Mouse (Mus musculus) midbrain, embryonic 11.5 days (tissue): ENCODE measurements around the gene Ndufs4. TPM values are rescaled to one million over a fixed set of nuclear protein-coding genes. Genes with fewer than 3 reads are reported as not detected.

Experiments used
- ATAC-seq: fragments of 200-750 bp; cut with Nextera tagmentation; 2 replicates; pipeline ENCODE4 v1.8.0; 2017; ENCODE audit warnings: moderate TSS enrichment, moderate library complexity; ENCODE audit not compliant: low FRiP score
- DNase-seq: peaks from one replicate; pipeline ENCODE4 v3.0.0; 2015; ENCODE audit warnings: low spot score; ENCODE audit errors: missing footprints
- H3K27ac ChIP-seq: fragments of 300-500 bp; sonication (generic); 2 replicates; pipeline ENCODE4 v1.5.1; 2014; ENCODE audit warnings: low read depth, low read length
- H3K27me3 ChIP-seq: fragments of 300-500 bp; sonication (generic); 2 replicates; pipeline ENCODE4 v1.6.1; 2014; ENCODE audit warnings: mild to moderate bottlenecking, low read length, moderate library complexity, mixed read lengths; ENCODE audit not compliant: control insufficient read depth, insufficient read depth
- H3K36me3 ChIP-seq: fragments of 300-500 bp; sonication (generic); 2 replicates; pipeline ENCODE4 v1.6.1; 2014; ENCODE audit warnings: mild to moderate bottlenecking, low read length, moderate library complexity, mixed read lengths; ENCODE audit not compliant: control insufficient read depth, insufficient read depth
- H3K4me1 ChIP-seq: fragments of 300-500 bp; sonication (generic); 2 replicates; pipeline ENCODE4 v1.6.1; 2014; ENCODE audit warnings: low read length; ENCODE audit not compliant: control insufficient read depth, insufficient read depth
- H3K4me2 ChIP-seq: fragments of 300-500 bp; sonication (generic); 2 replicates; pipeline ENCODE4 v1.6.1; 2014; ENCODE audit warnings: mild to moderate bottlenecking, moderate library complexity
- H3K4me3 ChIP-seq: fragments of 300-500 bp; sonication (generic); 2 replicates; pipeline ENCODE4 v1.5.1; 2014; ENCODE audit warnings: low read depth, low read length
- H3K9ac ChIP-seq: fragments of 300-500 bp; sonication (generic); 2 replicates; pipeline ENCODE4 v1.6.1; 2014; ENCODE audit warnings: low read length
- H3K9me3 ChIP-seq: fragments of 300-500 bp; sonication (generic); 2 replicates; pipeline ENCODE4 v1.6.1; 2016; ENCODE audit warnings: low read length; ENCODE audit not compliant: control insufficient read depth
- WGBS: fragments of 180-500 bp; shearing (Covaris S2); extraction: QIAGEN DNeasy Blood & Tissue Kit; methylation state at CpG from one replicate; pipeline ENCODE4 v1.1.7; 2014; 5-methylcytosine and 5-hydroxymethylcytosine counted together
- polyA plus RNA-seq: library from polyadenylated mRNA; unstranded; fragments of >200 nt; fragmentation: Nextera tagmentation; extraction: Ambion mirVana; gene quantifications from 2 replicates; pipeline ENCODE4 v1.2.1, GENCODE M21; 2014

Ndufs4 gene
- polyA plus RNA-seq, 1 experiment from 2014 or later = 340 TPM

GRCm38 (mm10) chr13:114351321-114351946 lies 36.6 kb downstream of the Ndufs4 start:
- no peaks in the 10 kb centered on the region; the same call in 1 of the 2 replicates for H3K4me1 ChIP-seq
- DNase-seq = no peak
- H3K9me3 ChIP-seq = no peaks in the 10 kb centered on the region
- H3K27ac ChIP-seq = no peak overlapping the region
- WGBS = 66% methylated on average over 8 of the region's 8 CpGs
- no peaks in the 10 kb centered on the region for H3K36me3 ChIP-seq
- no peak overlapping the region for H3K9ac ChIP-seq
- H3K4me2 ChIP-seq = no peak overlapping the region
- H3K27me3 ChIP-seq = no peaks in the 10 kb centered on the region
- ATAC-seq = no peak
- H3K4me3 ChIP-seq = no peak overlapping the region

- no peak for DNase-seq
- Histone ChIP-seq H3K9ac (no peak overlapping the region), H3K4me1 (peaks cover 9% of the 10 kb centered on the region), H3K9me3 (no peaks in the 10 kb centered on the region), H3K4me3 (no peak overlapping the region), H3K4me2 (no peak overlapping the region), H3K27ac (no peak overlapping the region), H3K36me3 (no peaks in the 10 kb centered on the region), H3K27me3 (no peaks in the 10 kb centered on the region)
- peak; percentile 52; the same call in 1 of the 2 replicates for ATAC-seq
- 72% methylated on average over 13 of the region's 13 CpGs for WGBS
Observed at GRCm38 (mm10) chr13:114344979-114345712, 42.9 kb downstream of the Ndufs4 start.

GRCm38 (mm10) chr13:114344220-114344973 lies 43.7 kb downstream of the Ndufs4 start:
- WGBS = 63% methylated on average over 3 of the region's 3 CpGs

GRCm38 (mm10) chr13:114343001-114343400 lies 45.1 kb downstream of the Ndufs4 start:
- H3K4me1 ChIP-seq = peaks cover 9% of the 10 kb centered on the region
- ATAC-seq (peak; percentile 31), DNase-seq (no peak)
- H3K27ac ChIP-seq = no peak overlapping the region
- 14% methylated on average over 8 of the region's 8 CpGs for WGBS
- no peak overlapping the region for H3K4me3 ChIP-seq
- H3K27me3 ChIP-seq = no peaks in the 10 kb centered on the region
- H3K36me3 ChIP-seq = no peaks in the 10 kb centered on the region
- no peak overlapping the region for H3K4me2 ChIP-seq
- H3K9ac ChIP-seq = no peak overlapping the region
- H3K9me3 ChIP-seq = no peaks in the 10 kb centered on the region

More at GRCm38 (mm10) chr13:114344220-114344973, 43.7 kb downstream of the Ndufs4 start:
- H3K27me3 ChIP-seq = no peaks in the 10 kb centered on the region
- H3K36me3 ChIP-seq = no peaks in the 10 kb centered on the region
- H3K4me3 ChIP-seq = no peak overlapping the region
- peaks cover 9% of the 10 kb centered on the region for H3K4me1 ChIP-seq
- no peak for ATAC-seq
- H3K9ac ChIP-seq = no peak overlapping the region
- no peaks in the 10 kb centered on the region for H3K9me3 ChIP-seq
- H3K27ac ChIP-seq = no peak overlapping the region
- no peak overlapping the region for H3K4me2 ChIP-seq
- DNase-seq = no peak

- Histone ChIP-seq H3K36me3 (no peaks in the 10 kb centered on the region; the same call in 1 of the 2 replicates), H3K9ac (no peak overlapping the region), H3K27me3 (no peaks in the 10 kb centered on the region), H3K4me3 (no peak overlapping the region), H3K4me2 (no peak overlapping the region), H3K9me3 (no peaks in the 10 kb centered on the region), H3K4me1 (no peaks in the 10 kb centered on the region), H3K27ac (no peak overlapping the region)
- DNase-seq (no peak), ATAC-seq (no peak; the same call in 1 of the 2 replicates)
- 52% methylated on average over 2 of the region's 2 CpGs for WGBS
Observed at GRCm38 (mm10) chr13:114319835-114320389, 68.1 kb downstream of the Ndufs4 start.

- ATAC-seq = no peak
- H3K9ac ChIP-seq = no peak overlapping the region
Observed at GRCm38 (mm10) chr13:114319136-114319535, 68.9 kb downstream of the Ndufs4 start.

GRCm38 (mm10) chr13:114315374-114315773 lies 72.7 kb downstream of the Ndufs4 start:
- DNase-seq (no peak), ATAC-seq (no peak)
- Histone ChIP-seq H3K9me3 (no peaks in the 10 kb centered on the region; the same call in 1 of the 2 replicates), H3K4me3 (no peak overlapping the region), H3K27ac (no peak overlapping the region), H3K4me2 (no peak overlapping the region), H3K4me1 (no peaks in the 10 kb centered on the region), H3K36me3 (no peaks in the 10 kb centered on the region; the same call in 1 of the 2 replicates), H3K9ac (no peak overlapping the region), H3K27me3 (no peaks in the 10 kb centered on the region)
- WGBS = 90% methylated on average over 3 of the region's 3 CpGs

More at GRCm38 (mm10) chr13:114319136-114319535, 68.9 kb downstream of the Ndufs4 start:
- no peaks in the 10 kb centered on the region for H3K4me1 ChIP-seq
- H3K4me3 ChIP-seq = no peak overlapping the region
- no peaks in the 10 kb centered on the region for H3K9me3 ChIP-seq
- H3K27ac ChIP-seq = no peak overlapping the region
- no peaks in the 10 kb centered on the region for H3K27me3 ChIP-seq
- H3K4me2 ChIP-seq = no peak overlapping the region
- no peaks in the 10 kb centered on the region; the same call in 1 of the 2 replicates for H3K36me3 ChIP-seq
- no peak for DNase-seq

GRCm38 (mm10) chr13:114314953-114315352 lies 73.1 kb downstream of the Ndufs4 start:
- Histone ChIP-seq H3K27ac (no peak overlapping the region), H3K9me3 (no peaks in the 10 kb centered on the region; the same call in 1 of the 2 replicates), H3K9ac (no peak overlapping the region), H3K4me2 (no peak overlapping the region), H3K4me3 (no peak overlapping the region), H3K4me1 (no peaks in the 10 kb centered on the region), H3K27me3 (no peaks in the 10 kb centered on the region), H3K36me3 (no peaks in the 10 kb centered on the region; the same call in 1 of the 2 replicates)
- no peak for ATAC-seq
- 80% methylated on average over 3 of the region's 3 CpGs for WGBS
- DNase-seq = no peak
